Mouse (Mus musculus) neural tube, embryonic 15.5 days (tissue): Measurements from ENCODE around the gene Alox12b. TPM values are rescaled to one million over a fixed set of nuclear protein-coding genes. Genes with fewer than 3 reads are reported as not detected.
A peak's percentile ranks its signal among the peaks of the same experiment; 100 is the strongest.

Experiments used
- ATAC-seq: fragments of 200-750 bp; cut with Nextera tagmentation; 2 replicates; pipeline ENCODE4 v1.8.0; 2017; ENCODE audit warnings: mild to moderate bottlenecking, moderate TSS enrichment, moderate library complexity; ENCODE audit not compliant: low FRiP score
- H3K27ac ChIP-seq: fragments of 300-500 bp; sonication (generic); replicated peaks from 2 replicates; pipeline ENCODE4 v1.5.1; 2015; ENCODE audit warnings: mild to moderate bottlenecking, inconsistent platforms
- H3K27me3 ChIP-seq: fragments of 300-500 bp; sonication (generic); replicated peaks from 2 replicates; pipeline ENCODE4 v1.6.1; 2015; ENCODE audit warnings: inconsistent platforms
- H3K36me3 ChIP-seq: fragments of 300-500 bp; sonication (generic); 2 replicates; pipeline ENCODE4 v1.6.1; 2015; ENCODE audit warnings: inconsistent platforms
- H3K4me1 ChIP-seq: fragments of 300-500 bp; sonication (generic); 2 replicates; pipeline ENCODE4 v1.6.1; 2015; ENCODE audit warnings: inconsistent platforms
- H3K4me2 ChIP-seq: fragments of 300-500 bp; sonication (generic); 2 replicates; pipeline ENCODE4 v1.6.1; 2015; ENCODE audit warnings: inconsistent platforms, mild to moderate bottlenecking, moderate library complexity
- H3K4me3 ChIP-seq: fragments of 300-500 bp; sonication (generic); replicated peaks from 2 replicates; pipeline ENCODE4 v1.5.1; 2015; ENCODE audit warnings: mild to moderate bottlenecking, inconsistent platforms
- H3K9ac ChIP-seq: fragments of 300-500 bp; sonication (generic); replicated peaks from 2 replicates; pipeline ENCODE4 v1.6.1; 2015; ENCODE audit warnings: mild to moderate bottlenecking, inconsistent platforms
- H3K9me3 ChIP-seq: fragments of 300-500 bp; sonication (generic); replicated peaks from 2 replicates; pipeline ENCODE4 v1.6.1; 2016; ENCODE audit warnings: inconsistent platforms
- WGBS: fragments of 180-500 bp; shearing (Covaris S2); methylation state at CpG from one replicate; pipeline ENCODE4 v1.1.7; 2015; ENCODE audit warnings: mixed read lengths; 5-methylcytosine and 5-hydroxymethylcytosine counted together
- polyA plus RNA-seq: library from polyadenylated mRNA; unstranded; fragments of >200 nt; fragmentation: Nextera tagmentation; extraction: Ambion mirVana; gene quantifications from 2 replicates; pipeline ENCODE4 v1.2.1, GENCODE M21; 2015

The Alox12b gene
- polyA plus RNA-seq, 1 experiment from 2014 or later = 1.0 TPM

GRCm38 (mm10) chr11:69148451-69148960 is 8.3 kb upstream of the Alox12b start:
- Histone ChIP-seq H3K4me1 (0 out of 2 replicates have a peak, but pooled peaks cover 10% of the 10 kb centered on the region), H3K27ac (no peak overlapping the region), H3K36me3 (no peaks in the 10 kb centered on the region), H3K4me2 (no peak overlapping the region), H3K27me3 (peaks cover 10% of the 10 kb centered on the region; the same call in 1 of the 2 replicates), H3K4me3 (no peak overlapping the region), H3K9me3 (no peaks in the 10 kb centered on the region), H3K9ac (no peak overlapping the region)
- WGBS = 86% methylated on average over 5 of the region's 5 CpGs
- no peak for ATAC-seq

DNA sequence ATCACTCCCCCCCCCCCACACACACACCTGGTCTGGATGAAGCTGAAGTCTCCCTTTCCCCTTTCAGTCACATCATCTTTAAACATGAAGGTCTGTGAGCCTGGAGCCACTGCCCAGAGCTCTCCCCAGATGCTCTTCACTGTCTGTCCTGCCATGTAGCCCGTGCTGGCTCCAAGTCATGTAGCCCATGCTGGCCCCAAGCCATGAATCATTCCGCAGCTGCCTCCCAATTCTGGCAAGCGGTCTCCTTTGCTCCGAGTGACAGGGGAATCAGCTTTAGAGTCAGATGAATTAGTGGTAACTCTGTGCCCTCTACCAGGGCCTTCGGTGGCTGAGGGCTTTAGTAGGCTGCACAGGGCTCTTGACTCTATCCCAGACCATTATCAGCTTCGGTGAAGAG is 7.1 kb upstream of the Alox12b start:
- H3K4me2 ChIP-seq = no peak overlapping the region
- peaks cover 10% of the 10 kb centered on the region; the same call in 1 of the 2 replicates for H3K27me3 ChIP-seq
- H3K4me1 ChIP-seq = 0 out of 2 replicates have a peak, but pooled peaks cover 10% of the 10 kb centered on the region
- no peaks in the 10 kb centered on the region for H3K36me3 ChIP-seq
- ATAC-seq = no peak
- no peak overlapping the region for H3K27ac ChIP-seq
- no peak overlapping the region for H3K4me3 ChIP-seq
- H3K9ac ChIP-seq = no peak overlapping the region
- H3K9me3 ChIP-seq = no peaks in the 10 kb centered on the region
- WGBS = 73% methylated on average over 6 of the region's 6 CpGs

- H3K9me3 ChIP-seq = no peaks in the 10 kb centered on the region
- H3K36me3 ChIP-seq = no peaks in the 10 kb centered on the region
- 0 out of 2 replicates have a peak overlapping the region, but pooled peaks have one; percentile 23 for H3K9ac ChIP-seq
- H3K27ac ChIP-seq = no peak overlapping the region
- peak overlapping the region; percentile 50 for H3K4me2 ChIP-seq
- peaks cover 13% of the 10 kb centered on the region; the same call in 1 of the 2 replicates for H3K27me3 ChIP-seq
- no peak for ATAC-seq
- peak overlapping the region; percentile 23 for H3K4me3 ChIP-seq
- 0 out of 2 replicates have a peak, but pooled peaks cover 10% of the 10 kb centered on the region for H3K4me1 ChIP-seq
- 3% methylated on average over 7 of the region's 7 CpGs for WGBS
These were observed 6.3 kb upstream of the Alox12b start for GRCm38 (mm10) chr11:69150444-69150843.

DNA sequence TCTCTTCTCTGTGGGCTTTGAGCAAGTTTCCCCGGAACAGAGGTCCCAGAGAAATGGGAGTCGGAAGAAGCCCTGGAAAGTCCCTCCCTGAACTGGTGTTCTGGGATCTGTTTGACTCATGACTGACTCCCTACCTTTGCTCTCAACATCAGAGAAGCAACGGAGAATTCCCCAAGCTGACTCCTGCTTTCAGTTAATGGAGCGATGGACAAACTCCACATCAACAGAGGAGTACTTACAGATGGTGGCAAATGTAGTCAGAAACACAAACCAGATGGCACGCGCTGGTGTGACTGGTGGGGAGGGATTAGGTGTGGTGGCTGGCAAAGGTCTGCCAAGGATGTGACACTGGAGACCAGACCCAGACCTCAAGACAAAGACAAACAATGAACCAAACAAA is 5.8 kb upstream of the Alox12b start:
- peak overlapping the region; percentile 23 for H3K4me3 ChIP-seq

GRCm38 (mm10) chr11:69153831-69154230 is 3.0 kb upstream of the Alox12b start:
- Histone ChIP-seq H3K4me2 (no peak overlapping the region), H3K4me3 (no peak overlapping the region), H3K27me3 (peaks cover 33% of the 10 kb centered on the region), H3K4me1 (peaks cover 18% of the 10 kb centered on the region), H3K27ac (no peak overlapping the region), H3K9ac (no peak overlapping the region), H3K36me3 (no peaks in the 10 kb centered on the region), H3K9me3 (no peaks in the 10 kb centered on the region)
- 86% methylated on average over 8 of the region's 8 CpGs for WGBS
- ATAC-seq = no peak

More for the DNA sequence above, 5.8 kb upstream of the Alox12b start:
- Histone ChIP-seq H3K9me3 (no peaks in the 10 kb centered on the region), H3K9ac (0 out of 2 replicates have a peak overlapping the region, but pooled peaks have one; percentile 23), H3K4me1 (0 out of 2 replicates have a peak, but pooled peaks cover 10% of the 10 kb centered on the region), H3K36me3 (no peaks in the 10 kb centered on the region), H3K27me3 (peaks cover 15% of the 10 kb centered on the region; the same call in 1 of the 2 replicates), H3K27ac (no peak overlapping the region), H3K4me2 (peak overlapping the region; percentile 50)
- no peak for ATAC-seq
- 64% methylated on average over 6 of the region's 6 CpGs for WGBS

- Histone ChIP-seq H3K27me3 (peaks cover 34% of the 10 kb centered on the region), H3K36me3 (no peaks in the 10 kb centered on the region), H3K4me3 (no peak overlapping the region), H3K4me2 (no peak overlapping the region), H3K27ac (no peak overlapping the region), H3K9me3 (no peaks in the 10 kb centered on the region), H3K4me1 (peaks cover 15% of the 10 kb centered on the region), H3K9ac (no peak overlapping the region)
- ATAC-seq = no peak
- WGBS = 48% methylated on average over 1 of the region's 1 CpGs
These were observed 1.4 kb upstream of the Alox12b start for GRCm38 (mm10) chr11:69155351-69155750.

DNA sequence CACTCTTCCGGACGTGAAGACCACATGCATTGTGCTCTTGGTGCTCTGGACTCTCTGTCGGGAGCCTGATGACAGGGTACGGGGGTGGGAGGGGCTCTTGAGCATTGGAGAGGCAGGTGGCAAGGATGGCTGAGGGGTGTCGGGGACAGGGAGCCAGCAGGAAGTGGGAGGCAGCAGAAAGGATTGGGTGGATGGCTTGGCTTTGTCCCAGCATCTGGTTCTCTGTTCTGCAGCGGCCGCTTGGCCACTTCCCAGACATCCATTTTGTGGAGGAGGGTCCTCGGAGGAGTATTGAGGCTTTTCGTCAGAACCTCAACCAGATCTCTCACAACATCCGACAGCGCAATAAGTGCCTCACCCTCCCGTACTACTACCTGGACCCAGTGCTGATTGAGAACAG is 12.5 kb downstream of the Alox12b start:
- no peak for ATAC-seq
- H3K9me3 ChIP-seq = no peaks in the 10 kb centered on the region
- H3K27ac ChIP-seq = no peak overlapping the region
- H3K36me3 ChIP-seq = no peaks in the 10 kb centered on the region
- no peaks in the 10 kb centered on the region for H3K4me1 ChIP-seq
- no peak overlapping the region for H3K4me3 ChIP-seq
- H3K9ac ChIP-seq = no peak overlapping the region
- H3K4me2 ChIP-seq = no peak overlapping the region
- WGBS = 86% methylated on average over 12 of the region's 12 CpGs
- H3K27me3 ChIP-seq = no peaks in the 10 kb centered on the region

DNA sequence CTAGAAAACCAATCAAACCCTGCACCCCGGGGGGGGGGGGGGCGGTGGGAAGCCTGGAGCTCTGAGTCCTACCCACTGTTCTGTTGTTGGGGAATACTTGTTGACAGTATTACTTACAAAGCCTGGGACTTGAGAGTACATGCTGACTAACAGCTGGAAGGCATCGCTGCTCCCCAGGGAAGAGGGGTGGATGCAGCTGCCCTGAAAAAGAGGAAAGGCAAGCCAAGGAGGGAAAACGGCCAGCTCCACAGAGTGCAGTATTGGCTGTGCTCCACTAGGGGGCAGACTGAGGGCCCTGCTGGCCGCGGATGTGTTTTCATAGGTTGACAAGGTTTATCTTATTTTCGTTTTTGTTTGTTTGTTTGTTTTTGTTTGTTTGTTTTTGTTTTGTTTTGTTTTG is 14.8 kb downstream of the Alox12b start:
- Histone ChIP-seq H3K9me3 (no peaks in the 10 kb centered on the region), H3K4me3 (no peak overlapping the region), H3K4me2 (no peak overlapping the region), H3K36me3 (no peaks in the 10 kb centered on the region), H3K27me3 (no peaks in the 10 kb centered on the region), H3K27ac (no peak overlapping the region), H3K9ac (no peak overlapping the region), H3K4me1 (no peaks in the 10 kb centered on the region)
- 29% methylated on average over 7 of the region's 7 CpGs for WGBS
- ATAC-seq = no peak

DNA sequence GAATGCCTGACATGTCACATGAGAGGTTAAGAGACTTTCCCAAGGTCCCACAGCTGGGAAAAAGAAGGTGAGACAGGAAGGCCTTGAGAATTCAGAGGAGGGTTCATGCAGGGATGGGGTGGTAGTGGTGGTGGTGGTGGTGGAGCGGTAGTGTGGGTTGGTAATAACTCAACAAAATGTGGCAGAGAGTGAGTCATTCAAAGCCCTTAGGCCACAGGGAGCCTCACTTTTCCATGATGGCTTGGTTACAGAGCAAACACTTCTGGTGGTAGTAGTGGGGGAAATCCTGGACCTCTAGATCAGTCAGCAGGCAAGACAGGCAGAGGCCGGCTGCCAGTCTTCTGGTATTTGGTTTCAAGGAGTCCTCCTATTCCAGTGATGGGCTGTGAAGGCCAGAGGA is 15.8 kb downstream of the Alox12b start:
- 87% methylated on average over 2 of the region's 2 CpGs for WGBS
- no peaks in the 10 kb centered on the region for H3K9me3 ChIP-seq
- no peak overlapping the region for H3K9ac ChIP-seq
- no peaks in the 10 kb centered on the region for H3K36me3 ChIP-seq
- H3K27ac ChIP-seq = no peak overlapping the region
- H3K4me2 ChIP-seq = no peak overlapping the region
- ATAC-seq = no peak
- H3K4me1 ChIP-seq = no peaks in the 10 kb centered on the region
- no peak overlapping the region for H3K4me3 ChIP-seq
- H3K27me3 ChIP-seq = no peaks in the 10 kb centered on the region

DNA sequence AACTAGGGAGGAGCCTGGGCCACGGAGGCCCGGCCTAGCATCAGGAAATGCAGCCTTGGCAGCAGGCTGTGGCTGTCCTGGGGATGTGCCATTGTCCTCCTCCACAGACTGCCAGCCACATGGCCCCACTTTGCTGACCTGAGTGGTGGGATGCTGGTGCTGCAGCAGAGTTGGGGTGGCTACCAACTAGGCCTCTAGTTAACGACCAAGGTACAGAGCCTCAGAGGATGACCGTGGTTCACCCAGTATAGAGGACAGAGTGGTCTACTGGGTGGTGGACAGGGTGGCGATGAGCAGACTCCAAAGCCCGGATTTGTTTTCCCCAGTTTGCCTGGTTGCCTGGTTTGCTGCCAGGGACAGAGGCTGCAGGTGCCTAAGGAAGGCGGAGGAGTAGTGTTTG is 17.9 kb downstream of the Alox12b start:
- ATAC-seq = no peak

GRCm38 (mm10) chr11:69178525-69178924 is 21.7 kb downstream of the Alox12b start:
- no peaks in the 10 kb centered on the region for H3K36me3 ChIP-seq
- no peak overlapping the region for H3K9ac ChIP-seq
- no peak overlapping the region for H3K4me2 ChIP-seq
- no peak overlapping the region for H3K4me3 ChIP-seq
- no peak overlapping the region for H3K27ac ChIP-seq
- 90% methylated on average over 3 of the region's 3 CpGs for WGBS
- no peak for ATAC-seq
- no peaks in the 10 kb centered on the region for H3K9me3 ChIP-seq
- H3K27me3 ChIP-seq = no peaks in the 10 kb centered on the region
- no peaks in the 10 kb centered on the region for H3K4me1 ChIP-seq

More for the DNA sequence above, 17.9 kb downstream of the Alox12b start:
- no peaks in the 10 kb centered on the region for H3K4me1 ChIP-seq
- H3K9me3 ChIP-seq = no peaks in the 10 kb centered on the region
- 90% methylated on average over 7 of the region's 7 CpGs for WGBS
- no peak overlapping the region for H3K27ac ChIP-seq
- no peak overlapping the region for H3K9ac ChIP-seq
- H3K4me3 ChIP-seq = no peak overlapping the region
- H3K27me3 ChIP-seq = no peaks in the 10 kb centered on the region
- H3K36me3 ChIP-seq = no peaks in the 10 kb centered on the region
- no peak overlapping the region for H3K4me2 ChIP-seq

- no peaks in the 10 kb centered on the region for H3K27me3 ChIP-seq
- no peak overlapping the region for H3K27ac ChIP-seq
- H3K4me1 ChIP-seq = no peaks in the 10 kb centered on the region
- 56% methylated on average over 3 of the region's 3 CpGs for WGBS
- H3K9me3 ChIP-seq = no peaks in the 10 kb centered on the region
- H3K4me3 ChIP-seq = no peak overlapping the region
- H3K36me3 ChIP-seq = no peaks in the 10 kb centered on the region
- ATAC-seq = no peak
- no peak overlapping the region for H3K9ac ChIP-seq
- H3K4me2 ChIP-seq = no peak overlapping the region
These were observed 22.7 kb downstream of the Alox12b start for GRCm38 (mm10) chr11:69179512-69179911.
